ENCODE assay signal across 8 mouse cellular contexts in the genomic region with DNA sequence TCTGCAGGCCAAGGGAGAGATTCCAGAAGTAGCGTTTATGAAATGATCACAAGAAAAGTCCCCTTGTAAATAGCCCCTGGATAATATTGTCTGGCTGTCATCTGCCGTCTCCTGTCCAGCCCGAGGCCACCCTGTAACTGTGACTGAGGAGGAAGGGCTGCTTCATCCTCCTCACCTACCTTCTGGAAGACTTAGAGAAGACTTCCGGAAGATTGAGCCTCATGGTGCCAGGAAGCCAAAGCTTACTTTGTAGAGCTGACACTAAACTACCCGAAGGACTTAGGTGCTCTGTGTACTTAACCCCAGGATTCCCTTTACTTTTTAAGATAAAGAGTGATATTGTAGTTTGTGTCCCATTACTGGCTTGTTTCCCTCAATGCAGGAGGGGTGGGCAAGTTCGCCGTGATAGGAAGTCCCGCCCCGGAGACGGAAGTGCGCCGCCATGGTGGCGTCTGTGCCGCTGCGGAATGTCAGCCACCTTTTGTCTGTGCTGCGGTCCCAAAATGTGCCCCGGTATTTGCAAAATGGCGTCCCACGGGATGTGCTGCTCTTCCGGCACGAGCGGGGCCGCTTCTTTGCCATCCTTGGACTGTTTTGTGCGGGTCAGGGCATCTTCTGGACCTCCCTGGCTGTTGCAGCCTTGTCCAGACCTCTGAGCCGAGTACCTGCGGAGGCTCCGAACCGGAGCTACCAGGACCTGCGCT. TPM values are rescaled to one million over a fixed set of nuclear protein-coding genes. Genes with fewer than 3 reads are reported as not detected.
DNase-seq lines count a peak whose midpoint lies in the region; ATAC-seq and TF ChIP-seq lines count a peak whose summit lies in the region.

Gene Tmem223 (plus strand): TSS at position 430 of the 704 bp plus-strand sequence.

- H3K4me1 ChIP-seq in G1E (ENCODE audit: insufficient read depth, low read depth, low read length), result peaks cover 39% of the 10 kb centered on the region
- peaks cover 41% of the 10 kb centered on the region for H3K4me1 ChIP-seq in hindbrain, embryonic 10.5 days (replicated peaks)
- H3K4me1 ChIP-seq in lung, embryonic 15.5 days, result peaks cover 31% of the 10 kb centered on the region

- no peaks in the 10 kb centered on the region for H3K27me3 ChIP-seq in G1E (ENCODE audit: insufficient read depth, low read length)
- H3K27me3 ChIP-seq in hindbrain, embryonic 10.5 days (ENCODE audit: insufficient read depth, poor library complexity, severe bottlenecking), result no peaks in the 10 kb centered on the region
- no peaks in the 10 kb centered on the region for H3K27me3 ChIP-seq in lung, embryonic 15.5 days

- peak within 1 kb of the TSS; percentile 98 for H3K27ac ChIP-seq in hindbrain, embryonic 10.5 days
- peak within 1 kb of the TSS; percentile 89 for H3K27ac ChIP-seq in lung, embryonic 15.5 days

- WGBS in hindbrain, embryonic 10.5 days, result 21% methylated on average over 29 of the region's 29 CpGs
- 19% methylated on average over 29 of the region's 29 CpGs for WGBS in lung, embryonic 15.5 days

- DNase-seq in G1E (ENCODE audit: low spot score), result no peak
- peak; percentile 89 to 90 for DNase-seq in cerebellum, postnatal 10 days
- DNase-seq in frontal cortex, postnatal 10 days (ENCODE audit: low spot score in 2 of 2), result peak; percentile 69 to 78
- DNase-seq in hindbrain, embryonic 10.5 days (ENCODE audit: low spot score), result peak; percentile 83
- DNase-seq in layer of hippocampus, adult 9-10 months (ENCODE audit: low spot score), result peak; percentile 56
- DNase-seq in testis, postnatal 14 days (ENCODE audit: low spot score), result peak; percentile 70

- peak within 1 kb of the TSS; percentile 95 for H3K9ac ChIP-seq in lung, embryonic 15.5 days

- ATAC-seq in G1E (ENCODE audit: extremely low read depth, insufficient number of reproducible peaks, low FRiP score, poor library complexity, severe bottlenecking), result no peak
- peak; percentile 44; the same call in 1 of the 2 replicates for ATAC-seq in lung, embryonic 15.5 days (ENCODE audit: borderline replicate concordance, extremely low read depth, low FRiP score, low TSS enrichment)
- ATAC-seq in neutrophil, adult 5-6 weeks (ENCODE audit: extremely low read depth, insufficient number of reproducible peaks, low FRiP score, poor library complexity, severe bottlenecking), result peak; percentile 62

- H3K4me2 ChIP-seq in lung, embryonic 15.5 days, result peak within 1 kb of the TSS; percentile 59

- no peak for TF ChIP-seq CTCF in G1E (IDR thresholded peaks at IDR 0.05; ENCODE audit: low read depth, low read length)

- peaks cover 81% of the 10 kb centered on the region for H3K36me3 ChIP-seq in G1E (replicated peaks)
- peaks cover 78% of the 10 kb centered on the region for H3K36me3 ChIP-seq in hindbrain, embryonic 10.5 days
- peaks cover 52% of the 10 kb centered on the region for H3K36me3 ChIP-seq in lung, embryonic 15.5 days

- H3K4me3 ChIP-seq in G1E (ENCODE audit: low read depth, low read length), result peak within 1 kb of the TSS; percentile 10; the same call in 1 of the 2 replicates
- peak within 1 kb of the TSS; percentile 92 for H3K4me3 ChIP-seq in hindbrain, embryonic 10.5 days
- peak within 1 kb of the TSS; percentile 84 for H3K4me3 ChIP-seq in lung, embryonic 15.5 days

- peaks cover 2% of the 10 kb centered on the region for H3K9me3 ChIP-seq in G1E (replicated peaks)
- H3K9me3 ChIP-seq in hindbrain, embryonic 10.5 days, result peaks cover 1% of the 10 kb centered on the region; the same call in 1 of the 2 replicates
- H3K9me3 ChIP-seq in lung, embryonic 15.5 days, result no peaks in the 10 kb centered on the region

RNA-seq across cellular contexts. Expression of gene Tmem223, which starts in this region (rescaled TPM):
- total RNA-seq in G1E (2014; fragmentation: Nextera tagmentation), result 8.2 and 16.3 TPM in 2 replicates
- total RNA-seq in G1E (2017), result 3.2 and 4.0 TPM in 2 replicates
- polyA plus RNA-seq in G1E (2012), result 6.1 and 8.7 TPM in 2 replicates
- 185 and 220 TPM in 2 replicates for polyA plus RNA-seq in hindbrain, embryonic 10.5 days (2016; fragmentation: Nextera tagmentation; extraction: Ambion mirVana)
- polyA plus RNA-seq in lung, embryonic 15.5 days (2015; fragmentation: Nextera tagmentation; extraction: Ambion mirVana), result 181 and 197 TPM in 2 replicates
- total RNA-seq in neutrophil, adult 5-6 weeks (2017), result 15.5 and 16.6 TPM in 2 replicates

Comparison
In these comparisons a context has a peak if more than half of its experiments do, and no peak if none do; other contexts are left out.
1. RNA of gene Tmem223 (polyA plus RNA-seq): 185 to 220 TPM in hindbrain, embryonic 10.5 days and 181 to 197 TPM in lung, embryonic 15.5 days; 6.1 to 8.7 TPM in G1E; every median in the first group is over 10 times any median in the second.
2. H3K4me3 ChIP-seq: peak in every context shown above with its lines; median percentile 92 in hindbrain, embryonic 10.5 days; 84 in lung, embryonic 15.5 days; 10 in G1E.